Mouse (Mus musculus): Measurements from ENCODE around the gene Icam2. TPM values are rescaled to one million over a fixed set of nuclear protein-coding genes. Genes with fewer than 3 reads are reported as not detected.

The Icam2 gene
- polyA plus RNA-seq, 1 experiment from 2014 or later: 41.6 TPM

- no peaks in the 10 kb centered on the region for H3K36me3 ChIP-seq (ENCODE audit: control insufficient read depth, insufficient read depth, low read length)
- no peaks in the 10 kb centered on the region for H3K9me3 ChIP-seq (ENCODE audit: control insufficient read depth, low read length)
- no peak overlapping the region for H3K4me3 ChIP-seq (ENCODE audit: low read depth, low read length)
- H3K27me3 ChIP-seq (replicated peaks; ENCODE audit: control insufficient read depth, insufficient read depth, low read length): no peaks in the 10 kb centered on the region
- H3K27ac ChIP-seq (ENCODE audit: low read depth): no peak overlapping the region
- no peak overlapping the region for H3K4me2 ChIP-seq (ENCODE audit: low read length)
- ATAC-seq (replicated peaks; ENCODE audit: low FRiP score, low TSS enrichment, low read depth): no peak
- 0 out of 2 replicates have a peak, but pooled peaks cover 6% of the 10 kb centered on the region for H3K4me1 ChIP-seq (replicated peaks; ENCODE audit: control insufficient read depth, insufficient read depth, low read length)
- WGBS: 8% methylated on average over 3 of the region's 3 CpGs
- DNase-seq (ENCODE audit: low spot score): peak; percentile 89
- H3K9ac ChIP-seq (ENCODE audit: low read length): no peak overlapping the region
Observed at GRCm38 (mm10) chr11:106366316-106366715, 21.6 kb downstream of the Icam2 start.

- WGBS: 62% methylated on average over 10 of the region's 10 CpGs
- H3K27ac ChIP-seq (ENCODE audit: low read depth): no peak within 1 kb of the TSS
- no peaks in the 10 kb centered on the region for H3K36me3 ChIP-seq (ENCODE audit: control insufficient read depth, insufficient read depth, low read length)
- H3K4me1 ChIP-seq (replicated peaks; ENCODE audit: control insufficient read depth, insufficient read depth, low read length): 0 out of 2 replicates have a peak, but pooled peaks cover 6% of the 10 kb centered on the region
- no peaks in the 10 kb centered on the region for H3K27me3 ChIP-seq (replicated peaks; ENCODE audit: control insufficient read depth, insufficient read depth, low read length)
- H3K9me3 ChIP-seq (ENCODE audit: control insufficient read depth, low read length): no peaks in the 10 kb centered on the region
- no peak within 1 kb of the TSS for H3K4me2 ChIP-seq (ENCODE audit: low read length)
- DNase-seq (ENCODE audit: low spot score) (no peak), ATAC-seq (replicated peaks; ENCODE audit: low FRiP score, low TSS enrichment, low read depth) (no peak)
- H3K9ac ChIP-seq (ENCODE audit: low read length): peak within 1 kb of the TSS; percentile 16; the same call in 1 of the 2 replicates
- no peak within 1 kb of the TSS for H3K4me3 ChIP-seq (ENCODE audit: low read depth, low read length)
Observed at GRCm38 (mm10) chr11:106365366-106365765, 22.5 kb downstream of the Icam2 start, which contains the start of gene Prr29. TSS of gene Prr29 (plus strand) at chr11:106365472.

GRCm38 (mm10) chr11:106364712-106365111, 23.2 kb downstream of the Icam2 start:
- H3K4me3 ChIP-seq (ENCODE audit: low read depth, low read length): no peak overlapping the region
- no peaks in the 10 kb centered on the region for H3K36me3 ChIP-seq (ENCODE audit: control insufficient read depth, insufficient read depth, low read length)
- H3K4me2 ChIP-seq (ENCODE audit: low read length): no peak overlapping the region
- H3K9ac ChIP-seq (ENCODE audit: low read length): peak overlapping the region; percentile 16; the same call in 1 of the 2 replicates
- 0 out of 2 replicates have a peak, but pooled peaks cover 6% of the 10 kb centered on the region for H3K4me1 ChIP-seq (replicated peaks; ENCODE audit: control insufficient read depth, insufficient read depth, low read length)
- no peak; the same call in 1 of the 2 replicates for ATAC-seq (replicated peaks; ENCODE audit: low FRiP score, low TSS enrichment, low read depth)
- no peaks in the 10 kb centered on the region for H3K27me3 ChIP-seq (replicated peaks; ENCODE audit: control insufficient read depth, insufficient read depth, low read length)
- no peak for DNase-seq (ENCODE audit: low spot score)
- H3K9me3 ChIP-seq (ENCODE audit: control insufficient read depth, low read length): no peaks in the 10 kb centered on the region
- 8% methylated on average over 11 of the region's 11 CpGs for WGBS
- H3K27ac ChIP-seq (ENCODE audit: low read depth): no peak overlapping the region

- Histone ChIP-seq H3K4me3 (ENCODE audit: low read depth, low read length) (no peak overlapping the region), H3K27me3 (replicated peaks; ENCODE audit: control insufficient read depth, insufficient read depth, low read length) (no peaks in the 10 kb centered on the region), H3K9me3 (ENCODE audit: control insufficient read depth, low read length) (no peaks in the 10 kb centered on the region), H3K36me3 (ENCODE audit: control insufficient read depth, insufficient read depth, low read length) (no peaks in the 10 kb centered on the region), H3K4me2 (ENCODE audit: low read length) (no peak overlapping the region), H3K4me1 (replicated peaks; ENCODE audit: control insufficient read depth, insufficient read depth, low read length) (no peaks in the 10 kb centered on the region), H3K27ac (ENCODE audit: low read depth) (no peak overlapping the region), H3K9ac (ENCODE audit: low read length) (no peak overlapping the region)
- ATAC-seq (replicated peaks; ENCODE audit: low FRiP score, low TSS enrichment, low read depth) (no peak), DNase-seq (ENCODE audit: low spot score) (no peak)
- 27% methylated on average over 5 of the region's 5 CpGs for WGBS
Observed at GRCm38 (mm10) chr11:106359350-106359749, 28.5 kb downstream of the Icam2 start.

DNA sequence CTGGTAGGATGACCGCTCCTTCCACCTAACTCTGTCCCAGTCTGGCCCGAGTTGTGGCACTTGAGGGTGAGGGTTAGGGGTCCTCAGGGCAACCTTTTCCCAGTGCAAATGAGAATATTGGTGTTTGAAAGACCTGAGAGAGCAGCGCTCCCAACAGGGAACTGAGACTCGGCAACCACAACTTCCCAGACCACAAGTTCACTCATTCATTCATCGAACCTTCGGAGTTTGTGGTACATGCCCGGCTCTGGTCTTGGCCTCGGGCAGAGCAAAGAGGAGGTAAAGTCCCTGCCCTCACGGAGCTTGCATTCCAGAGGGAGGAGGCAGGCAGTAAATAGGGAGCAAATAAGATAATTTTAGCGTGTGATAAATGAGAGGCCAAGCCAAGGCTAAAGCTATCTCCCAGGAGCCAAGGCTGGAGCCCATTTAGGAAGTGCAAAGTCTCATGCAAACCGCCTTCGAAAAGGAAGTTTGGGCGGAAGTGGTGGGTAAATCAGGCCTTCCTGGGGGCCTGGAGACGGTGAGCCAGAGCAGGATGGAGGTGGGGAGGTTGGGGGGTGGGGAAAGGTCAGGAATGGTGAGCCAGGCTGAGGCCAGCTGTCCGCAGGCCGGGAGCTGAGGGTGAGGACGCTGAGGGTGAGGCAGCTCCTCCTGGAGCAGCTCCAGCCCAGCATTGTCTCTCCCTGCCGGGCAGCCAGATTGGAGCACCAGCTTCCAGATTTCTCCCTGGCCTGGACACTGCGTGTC, 32.3 kb downstream of the Icam2 start:
- Histone ChIP-seq H3K36me3 (ENCODE audit: control insufficient read depth, insufficient read depth, low read length) (no peaks in the 10 kb centered on the region), H3K9me3 (ENCODE audit: control insufficient read depth, low read length) (no peaks in the 10 kb centered on the region), H3K4me2 (ENCODE audit: low read length) (no peak overlapping the region), H3K9ac (ENCODE audit: low read length) (no peak overlapping the region), H3K27me3 (replicated peaks; ENCODE audit: control insufficient read depth, insufficient read depth, low read length) (no peaks in the 10 kb centered on the region), H3K4me1 (replicated peaks; ENCODE audit: control insufficient read depth, insufficient read depth, low read length) (no peaks in the 10 kb centered on the region), H3K27ac (ENCODE audit: low read depth) (no peak overlapping the region), H3K4me3 (ENCODE audit: low read depth, low read length) (no peak overlapping the region)
- ATAC-seq (replicated peaks; ENCODE audit: low FRiP score, low TSS enrichment, low read depth) (no peak), DNase-seq (ENCODE audit: low spot score) (no peak)
- WGBS: 50% methylated on average over 19 of the region's 19 CpGs

DNA sequence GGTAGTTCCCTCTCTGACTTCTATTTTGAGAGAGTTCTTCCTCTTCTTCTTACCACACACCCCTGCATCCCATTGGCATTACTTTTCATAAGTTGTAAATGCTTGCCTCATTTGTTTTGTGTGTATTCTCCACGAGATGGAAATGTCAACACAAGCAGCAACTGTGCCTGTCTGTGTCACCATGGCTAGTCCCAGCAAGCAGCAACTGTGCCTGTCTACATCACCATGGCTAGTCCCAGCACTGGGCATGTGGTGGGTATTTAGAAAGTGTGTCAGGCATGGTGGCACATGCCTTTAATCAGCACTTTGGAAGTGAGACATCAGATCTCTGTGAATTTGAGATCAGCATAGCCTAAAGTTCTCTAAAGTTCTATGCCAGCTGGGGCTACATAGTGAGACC, 33.7 kb downstream of the Icam2 start:
- ATAC-seq (replicated peaks; ENCODE audit: low FRiP score, low TSS enrichment, low read depth): no peak
- 57% methylated on average over 1 of the region's 1 CpGs for WGBS

GRCm38 (mm10) chr11:106353188-106353587, 34.7 kb downstream of the Icam2 start, which contains the start of gene Scn4a:
TSS of gene Scn4a (minus strand) at chr11:106353288.
- ATAC-seq (replicated peaks; ENCODE audit: low FRiP score, low TSS enrichment, low read depth) (no peak), DNase-seq (ENCODE audit: low spot score) (no peak)
- no peaks in the 10 kb centered on the region for H3K36me3 ChIP-seq (ENCODE audit: control insufficient read depth, insufficient read depth, low read length)
- H3K27ac ChIP-seq (ENCODE audit: low read depth): no peak within 1 kb of the TSS
- no peak within 1 kb of the TSS for H3K4me3 ChIP-seq (ENCODE audit: low read depth, low read length)
- no peaks in the 10 kb centered on the region for H3K9me3 ChIP-seq (ENCODE audit: control insufficient read depth, low read length)
- H3K9ac ChIP-seq (ENCODE audit: low read length): no peak within 1 kb of the TSS
- no peak within 1 kb of the TSS for H3K4me2 ChIP-seq (ENCODE audit: low read length)
- WGBS: 81% methylated on average over 12 of the region's 12 CpGs
- H3K27me3 ChIP-seq (replicated peaks; ENCODE audit: control insufficient read depth, insufficient read depth, low read length): no peaks in the 10 kb centered on the region
- no peaks in the 10 kb centered on the region for H3K4me1 ChIP-seq (replicated peaks; ENCODE audit: control insufficient read depth, insufficient read depth, low read length)

More for the DNA sequence above, 33.7 kb downstream of the Icam2 start:
- Histone ChIP-seq H3K36me3 (ENCODE audit: control insufficient read depth, insufficient read depth, low read length) (no peaks in the 10 kb centered on the region), H3K27ac (ENCODE audit: low read depth) (no peak overlapping the region), H3K9me3 (ENCODE audit: control insufficient read depth, low read length) (no peaks in the 10 kb centered on the region), H3K9ac (ENCODE audit: low read length) (no peak overlapping the region), H3K4me1 (replicated peaks; ENCODE audit: control insufficient read depth, insufficient read depth, low read length) (no peaks in the 10 kb centered on the region), H3K4me3 (ENCODE audit: low read depth, low read length) (no peak overlapping the region), H3K4me2 (ENCODE audit: low read length) (no peak overlapping the region), H3K27me3 (replicated peaks; ENCODE audit: control insufficient read depth, insufficient read depth, low read length) (no peaks in the 10 kb centered on the region)
- no peak for DNase-seq (ENCODE audit: low spot score)

- 74% methylated on average over 4 of the region's 4 CpGs for WGBS
- no peak for DNase-seq (ENCODE audit: low spot score)
Observed at GRCm38 (mm10) chr11:106351941-106352340, 35.9 kb downstream of the Icam2 start.

DNA sequence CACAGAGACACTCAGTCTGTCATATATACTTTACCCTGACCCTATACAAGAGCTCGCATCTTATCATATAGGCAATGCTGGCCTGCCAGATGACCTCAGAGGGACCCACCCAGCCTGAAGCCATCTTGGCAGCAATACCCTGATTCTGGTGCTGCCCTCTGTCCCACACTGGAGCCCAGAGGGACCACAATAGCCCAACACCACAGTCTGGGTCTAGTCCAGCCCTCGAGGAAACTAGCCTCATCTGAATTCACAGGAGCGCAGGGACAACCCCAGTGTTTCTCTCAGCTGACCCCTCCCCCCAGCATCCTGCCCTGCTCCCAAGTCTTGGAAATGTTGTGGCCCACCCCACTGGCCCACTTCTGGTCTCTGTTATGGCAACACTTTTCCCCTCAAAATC, 36.6 kb downstream of the Icam2 start:
- WGBS: 61% methylated on average over 3 of the region's 3 CpGs
- H3K36me3 ChIP-seq (ENCODE audit: control insufficient read depth, insufficient read depth, low read length): no peaks in the 10 kb centered on the region
- H3K4me3 ChIP-seq (ENCODE audit: low read depth, low read length): no peak overlapping the region
- ATAC-seq (replicated peaks; ENCODE audit: low FRiP score, low TSS enrichment, low read depth) (no peak), DNase-seq (ENCODE audit: low spot score) (no peak)
- no peaks in the 10 kb centered on the region for H3K9me3 ChIP-seq (ENCODE audit: control insufficient read depth, low read length)
- no peaks in the 10 kb centered on the region for H3K27me3 ChIP-seq (replicated peaks; ENCODE audit: control insufficient read depth, insufficient read depth, low read length)
- H3K9ac ChIP-seq (ENCODE audit: low read length): no peak overlapping the region
- no peak overlapping the region for H3K4me2 ChIP-seq (ENCODE audit: low read length)
- H3K4me1 ChIP-seq (replicated peaks; ENCODE audit: control insufficient read depth, insufficient read depth, low read length): no peaks in the 10 kb centered on the region
- H3K27ac ChIP-seq (ENCODE audit: low read depth): no peak overlapping the region

More at GRCm38 (mm10) chr11:106351941-106352340, 35.9 kb downstream of the Icam2 start:
- no peaks in the 10 kb centered on the region for H3K36me3 ChIP-seq (ENCODE audit: control insufficient read depth, insufficient read depth, low read length)
- no peaks in the 10 kb centered on the region for H3K4me1 ChIP-seq (replicated peaks; ENCODE audit: control insufficient read depth, insufficient read depth, low read length)
- ATAC-seq (replicated peaks; ENCODE audit: low FRiP score, low TSS enrichment, low read depth): no peak
- H3K27me3 ChIP-seq (replicated peaks; ENCODE audit: control insufficient read depth, insufficient read depth, low read length): no peaks in the 10 kb centered on the region
- no peaks in the 10 kb centered on the region for H3K9me3 ChIP-seq (ENCODE audit: control insufficient read depth, low read length)
- no peak overlapping the region for H3K27ac ChIP-seq (ENCODE audit: low read depth)
- H3K4me2 ChIP-seq (ENCODE audit: low read length): no peak overlapping the region
- no peak overlapping the region for H3K4me3 ChIP-seq (ENCODE audit: low read depth, low read length)
- no peak overlapping the region for H3K9ac ChIP-seq (ENCODE audit: low read length)
